Mouse (Mus musculus): ENCODE data around the gene Kansl2. TPM values are rescaled to one million over a fixed set of nuclear protein-coding genes. Genes with fewer than 3 reads are reported as not detected.

Gene Kansl2
- 10 to 100 TPM; 58.1 to 62.6 TPM for total RNA-seq (2021)

DNA sequence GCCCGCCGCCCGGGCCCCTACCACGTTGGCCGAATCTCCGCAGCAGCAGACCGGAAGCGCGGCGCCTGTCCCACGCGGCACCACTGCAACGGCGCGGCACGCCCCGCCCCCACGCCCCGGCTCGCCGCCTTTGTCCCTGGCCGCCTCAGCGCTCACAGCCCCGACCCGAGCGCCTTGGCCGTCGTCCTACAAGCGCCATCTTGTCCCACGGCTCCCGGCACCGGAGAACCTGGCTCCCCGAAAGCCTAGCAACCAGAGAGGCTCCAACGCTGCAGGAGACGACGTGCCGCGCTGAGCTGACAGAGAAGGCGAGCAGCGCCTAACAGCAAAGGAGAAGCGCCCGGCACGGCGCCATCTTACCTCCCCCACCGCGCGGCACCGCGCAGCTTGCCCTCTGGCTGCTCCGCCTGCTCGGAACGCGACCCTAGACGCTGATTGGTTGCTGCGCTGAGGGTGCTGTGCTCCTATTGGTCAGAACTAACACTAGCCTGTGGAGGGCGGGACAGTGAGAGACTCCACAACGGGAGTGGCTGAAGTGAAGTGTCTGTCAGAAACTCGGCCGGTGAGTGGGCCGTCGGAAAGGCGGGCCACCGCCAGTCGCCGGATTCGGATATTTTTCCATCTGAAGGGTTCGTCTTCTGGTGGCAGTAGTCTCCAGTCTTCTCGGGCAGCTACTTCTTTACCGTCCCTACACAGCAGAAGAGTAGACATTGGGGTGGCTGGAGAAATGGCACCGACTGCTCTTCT, at the start of gene Kansl2:
Kansl2 (minus strand) TSS at position 384 of the 747 bp plus-strand sequence.
- intact Hi-C loops (cut with DNase I) = loop anchor here (5.0 kb wide), 1 partner anchor 33 kb away; no protein-coding TSS in a partner anchor
- peak; percentile 99 for DNase-seq (ENCODE audit: low spot score in 2 of 2)

DNA sequence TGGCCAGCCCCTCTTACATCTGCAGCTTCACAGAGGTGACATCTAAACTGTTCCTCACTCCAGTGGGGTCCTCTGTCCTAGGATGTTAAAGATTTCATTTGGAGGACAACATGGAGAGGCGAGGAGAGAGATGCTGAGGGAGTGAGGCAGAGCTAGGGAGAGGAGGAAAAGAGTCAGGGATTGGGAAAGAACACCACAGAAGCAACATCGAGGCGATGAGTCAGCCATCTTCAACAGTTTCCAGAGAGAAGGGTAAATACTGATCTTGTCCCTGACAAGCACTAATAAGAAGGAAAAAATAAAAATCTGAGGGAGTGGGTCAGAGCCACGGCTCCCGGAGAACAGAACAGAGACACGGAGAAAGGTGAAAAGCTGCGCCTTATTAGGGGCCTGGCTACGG, 48.9 kb upstream of the Kansl2 start:
- intact Hi-C loops (cut with DNase I) = no loop called here

DNA sequence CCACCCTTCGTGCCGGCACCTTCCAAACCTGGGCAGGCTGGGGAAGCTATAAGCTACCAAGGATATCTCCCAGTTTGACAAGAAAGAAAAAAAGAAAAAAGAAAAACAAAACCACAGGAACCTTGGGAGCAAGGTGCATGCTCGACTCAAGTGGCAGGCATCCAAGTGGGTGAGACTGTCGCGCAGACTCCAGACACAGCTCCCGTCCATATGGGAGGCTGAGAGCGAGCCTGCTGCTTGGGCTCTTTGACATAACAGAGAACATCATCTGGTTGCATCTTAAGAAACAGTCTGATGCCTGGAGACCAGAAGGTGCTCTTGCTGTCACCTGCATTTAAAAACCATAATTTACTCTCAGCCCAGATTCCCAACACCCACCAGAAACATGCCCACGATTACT, 48.3 kb upstream of the Kansl2 start:
- intact Hi-C loops (cut with DNase I) = no loop called here
- DNase-seq (ENCODE audit: low spot score in 2 of 2) = peak in 1 of 2 experiments; percentile 34

More for the DNA sequence above, 48.9 kb upstream of the Kansl2 start:
- DNase-seq (ENCODE audit: low spot score in 2 of 2) = no peak

GRCm38 (mm10) chr15:98579795-98580464, 45.9 kb upstream of the Kansl2 start:
- intact Hi-C loops (cut with DNase I) = loop anchor here (1.0 to 10.0 kb wide), 3 partner anchors 37 to 215 kb away; no protein-coding TSS in a partner anchor
- peak; percentile 83 to 85 for DNase-seq (ENCODE audit: low spot score in 2 of 2)

DNA sequence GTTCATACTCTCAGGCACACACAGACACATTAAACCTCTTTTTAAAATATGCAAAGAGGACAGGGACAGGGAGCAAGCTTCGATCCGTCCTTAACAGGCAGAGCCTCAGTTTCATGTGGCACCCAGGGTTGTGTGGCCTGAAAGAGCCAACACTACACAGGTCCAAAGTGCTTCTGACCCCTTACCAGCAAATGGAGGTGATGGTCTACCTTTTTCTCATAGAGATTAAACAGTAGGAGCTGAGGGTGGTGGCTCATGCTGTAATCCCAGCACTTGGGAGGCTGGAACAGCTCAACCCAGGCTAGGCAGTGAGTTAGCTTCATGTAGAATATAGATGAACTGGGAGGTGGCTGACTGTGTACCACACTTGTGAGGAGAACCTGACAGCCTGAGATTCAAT, 45.2 kb upstream of the Kansl2 start:
- intact Hi-C loops (cut with DNase I) = loop anchor here (5.0 to 10.0 kb wide), 2 partner anchors 133 to 215 kb away; no protein-coding TSS in a partner anchor
- DNase-seq (ENCODE audit: low spot score in 2 of 2) = no peak

- DNase-seq (ENCODE audit: low spot score in 2 of 2) = no peak
- intact Hi-C loops (cut with DNase I) = loop anchor here (10.0 kb wide), 1 partner anchor 222 kb away; no protein-coding TSS in a partner anchor
Observed at GRCm38 (mm10) chr15:98573293-98573692, 39.2 kb upstream of the Kansl2 start.

- no peak for DNase-seq (ENCODE audit: low spot score in 2 of 2)
- intact Hi-C loops (cut with DNase I) = loop anchor here (10.0 kb wide), 1 partner anchor 224 kb away; no protein-coding TSS in a partner anchor
Observed at GRCm38 (mm10) chr15:98570873-98571538, 36.9 kb upstream of the Kansl2 start, which contains the start of the genes Ccnt1 and 4930415O20Rik. Gene Ccnt1, minus strand, starts transcription at chr15:98570923. Gene 4930415O20Rik, plus strand, starts transcription at chr15:98571004.

DNA sequence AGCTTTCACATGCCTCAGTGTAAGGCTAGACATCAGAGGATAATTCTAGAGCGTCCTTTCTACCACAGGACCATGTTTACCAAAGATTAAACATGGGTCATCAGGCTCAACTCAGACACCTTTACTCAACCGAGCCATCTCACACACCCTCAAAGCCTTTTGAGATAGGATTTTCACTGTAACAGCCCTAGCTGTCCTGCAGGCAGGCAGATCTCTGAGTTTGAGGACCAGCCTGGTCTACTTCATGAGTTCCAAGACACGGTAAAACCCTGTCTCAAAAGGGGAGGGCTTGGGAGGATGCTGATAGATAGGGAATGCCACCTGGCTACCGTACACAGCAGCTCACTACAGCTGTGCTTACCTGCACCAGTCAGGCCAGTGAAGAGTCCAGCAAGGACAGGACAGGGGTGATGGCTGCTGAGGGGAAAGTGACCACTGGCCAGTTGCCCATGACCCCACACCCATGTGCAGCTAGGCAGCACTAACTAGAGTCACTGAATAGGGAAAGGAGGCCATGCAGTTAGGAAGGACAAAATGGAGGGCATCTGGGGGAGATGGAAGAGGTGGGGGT, 35.8 kb upstream of the Kansl2 start:
- DNase-seq (ENCODE audit: low spot score in 2 of 2) = no peak
- intact Hi-C loops (cut with DNase I) = loop anchor here (5.0 to 10.0 kb wide), 2 partner anchors 38 to 225 kb away; partner anchors contain the start of gene Kansl2

DNA sequence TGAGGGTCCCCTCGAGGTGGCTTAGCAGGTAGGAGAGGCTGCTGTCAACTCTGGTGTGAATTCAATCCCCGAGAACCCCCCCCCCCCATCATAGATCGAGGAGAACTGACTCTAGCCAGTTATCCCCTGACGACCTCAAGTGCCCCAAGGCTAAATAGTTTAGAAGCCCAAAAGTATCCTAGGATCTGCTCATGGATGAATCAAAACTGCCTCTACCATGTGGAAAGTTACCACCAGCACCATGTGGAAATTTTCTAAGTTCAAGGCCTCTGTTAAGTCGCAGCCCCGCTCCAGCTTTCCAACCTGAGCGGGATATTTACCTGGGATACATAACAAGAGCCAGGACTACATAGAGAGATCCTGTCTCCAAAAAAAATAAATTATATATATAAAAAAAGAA, 35.2 kb upstream of the Kansl2 start:
- intact Hi-C loops (cut with DNase I) = loop anchor here (5.0 kb wide), 1 partner anchor 37 kb away; the partner anchor contains the start of gene Kansl2
- DNase-seq (ENCODE audit: low spot score in 2 of 2) = no peak

DNA sequence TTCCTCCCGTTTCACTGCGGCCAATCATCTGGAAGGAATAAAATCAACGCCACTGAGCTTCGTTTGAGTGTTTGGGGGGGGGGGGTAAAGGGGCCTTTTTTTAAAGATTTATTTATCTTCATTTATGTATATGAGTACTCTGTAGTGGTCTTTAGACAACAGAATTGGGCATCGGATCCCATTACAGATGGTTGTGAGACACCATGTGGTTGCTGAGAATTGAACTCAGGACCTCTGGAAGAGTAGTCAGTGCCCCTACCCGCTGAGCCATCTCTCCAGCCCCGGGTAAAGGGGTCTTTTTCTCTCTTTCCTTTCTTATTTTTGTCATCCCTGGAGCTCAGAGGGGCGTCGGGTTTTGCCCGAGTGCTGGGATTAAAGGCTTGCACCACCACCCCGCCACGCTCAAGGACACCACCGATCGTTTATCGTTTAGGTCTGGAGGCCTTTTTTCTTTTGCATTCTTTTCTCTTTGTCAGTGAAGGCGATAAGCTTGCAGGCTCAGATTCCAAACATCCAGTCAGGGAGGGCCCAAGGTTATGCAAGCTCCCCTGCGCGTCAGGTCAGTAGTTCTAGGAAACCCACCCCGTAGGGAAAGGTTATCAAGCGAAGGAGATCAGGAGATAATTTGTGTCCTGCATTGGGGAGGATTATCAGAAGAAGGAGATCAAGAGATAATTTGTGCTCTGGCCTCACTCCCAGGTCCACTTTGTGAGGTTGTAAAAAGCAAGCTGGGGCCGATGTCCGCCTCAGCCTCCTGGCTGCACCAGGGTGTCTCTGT, 34.4 kb upstream of the Kansl2 start:
- intact Hi-C loops (cut with DNase I) = loop anchor here (5.0 kb wide), 1 partner anchor 36 kb away; the partner anchor contains the start of gene Kansl2
- no peak for DNase-seq (ENCODE audit: low spot score in 2 of 2)

DNA sequence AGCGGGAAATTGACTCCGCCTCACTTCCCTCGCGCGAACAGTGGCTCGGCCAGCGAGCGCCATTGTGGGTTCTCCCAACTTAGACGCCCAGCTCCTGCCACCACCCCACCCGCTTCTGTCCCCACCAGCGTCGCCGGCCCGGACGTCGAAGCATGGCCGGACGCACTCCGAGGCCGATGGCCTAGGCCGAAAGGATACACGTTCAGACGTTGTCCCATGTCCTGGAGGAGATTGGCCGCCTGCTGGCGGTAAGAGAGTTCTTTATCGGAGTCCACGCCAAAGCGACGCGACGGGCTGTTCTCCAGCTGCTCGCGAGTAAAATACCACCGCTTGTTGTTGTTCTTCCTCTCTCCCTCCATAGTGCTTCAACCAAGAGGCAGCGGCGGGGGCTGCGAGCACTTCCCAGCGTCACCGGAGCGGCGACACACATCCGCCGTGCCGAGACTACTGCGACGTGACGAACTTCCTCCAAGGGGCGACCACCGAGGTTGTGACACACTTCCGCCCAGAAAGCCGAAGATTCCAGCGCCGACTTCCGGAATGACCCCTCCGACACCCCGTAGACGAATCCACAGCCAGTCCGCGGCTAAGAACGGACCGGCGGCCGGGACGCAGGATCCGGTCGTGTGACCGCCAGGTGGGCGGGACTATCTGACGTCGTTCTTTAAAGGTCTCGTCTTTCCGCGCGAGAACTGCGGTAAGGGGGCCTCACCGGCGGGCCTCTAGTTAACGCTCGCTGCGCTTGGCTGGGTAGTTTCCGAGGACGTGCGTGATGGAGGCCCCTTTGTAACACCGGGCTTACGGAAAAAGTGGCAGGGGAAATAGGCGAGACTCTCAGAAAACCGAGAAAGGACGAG, 33.4 kb upstream of the Kansl2 start:
- intact Hi-C loops (cut with DNase I) = loop anchor here (5.0 kb wide), 1 partner anchor 35 kb away; the partner anchor contains the start of gene Kansl2
- peak; percentile 100 for DNase-seq (ENCODE audit: low spot score in 2 of 2)

DNA sequence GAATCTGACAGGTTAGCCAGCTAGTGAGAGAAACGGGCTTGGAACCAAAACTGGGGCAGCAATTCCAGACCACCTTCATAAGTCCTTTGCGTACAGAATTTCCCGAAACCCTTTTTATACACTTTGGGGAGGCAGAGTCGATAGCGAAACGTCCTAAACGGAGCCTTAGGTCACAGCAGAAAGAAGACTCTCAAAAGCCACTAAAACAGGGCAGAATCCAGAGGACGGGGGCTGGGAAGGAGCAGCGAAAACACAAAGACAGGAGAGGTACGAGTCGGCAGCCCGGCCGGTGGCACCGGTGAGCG, 32.9 kb upstream of the Kansl2 start:
- intact Hi-C loops (cut with DNase I) = loop anchor here (5.0 kb wide), 1 partner anchor 35 kb away; the partner anchor contains the start of gene Kansl2
- no peak for DNase-seq (ENCODE audit: low spot score in 2 of 2)

GRCm38 (mm10) chr15:98557186-98557585, 23.1 kb upstream of the Kansl2 start:
- no peak for DNase-seq (ENCODE audit: low spot score in 2 of 2)
- intact Hi-C loops (cut with DNase I) = no loop called here

GRCm38 (mm10) chr15:98555881-98556280, 21.8 kb upstream of the Kansl2 start:
- intact Hi-C loops (cut with DNase I) = no loop called here
- DNase-seq (ENCODE audit: low spot score in 2 of 2) = no peak

DNA sequence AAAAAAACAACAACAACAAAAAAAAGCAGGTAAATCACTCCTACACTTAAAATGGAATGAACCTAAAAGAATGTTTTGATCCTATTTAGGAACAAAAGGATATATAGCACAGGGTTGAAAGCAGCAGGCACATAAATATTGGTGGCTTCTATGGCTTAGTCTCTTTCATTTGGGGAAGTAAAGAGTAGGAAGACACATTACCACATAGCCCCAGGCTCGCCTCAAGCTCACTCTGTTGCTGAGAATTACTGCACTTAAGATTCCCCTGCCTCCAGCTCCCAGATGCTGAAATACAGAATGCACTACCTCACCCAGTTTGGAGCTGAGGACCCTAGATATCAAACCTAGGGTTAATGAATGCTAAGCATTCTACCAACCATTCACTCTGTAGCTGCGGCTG, 18.7 kb upstream of the Kansl2 start:
- intact Hi-C loops (cut with DNase I) = no loop called here
- no peak for DNase-seq (ENCODE audit: low spot score in 2 of 2)

DNA sequence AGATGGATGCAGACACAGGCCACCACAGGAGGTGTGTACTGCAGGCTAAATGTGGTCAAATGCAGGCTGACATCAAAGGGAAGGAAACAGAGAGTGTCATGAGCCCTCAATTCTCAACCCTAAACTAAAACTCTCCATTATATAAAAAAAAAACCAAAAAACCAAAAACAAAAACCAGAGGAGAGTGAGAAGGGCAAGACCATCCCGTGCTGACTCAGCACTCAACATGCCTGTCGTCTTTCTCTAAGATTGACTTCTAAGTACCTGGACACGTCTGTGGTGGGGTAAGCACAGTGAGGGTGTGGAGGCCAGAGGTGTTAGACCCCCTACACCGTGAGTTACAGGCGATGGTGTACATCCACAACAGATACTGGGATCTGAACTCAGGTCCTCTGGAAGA, 12.8 kb upstream of the Kansl2 start:
- DNase-seq (ENCODE audit: low spot score in 2 of 2) = no peak

DNA sequence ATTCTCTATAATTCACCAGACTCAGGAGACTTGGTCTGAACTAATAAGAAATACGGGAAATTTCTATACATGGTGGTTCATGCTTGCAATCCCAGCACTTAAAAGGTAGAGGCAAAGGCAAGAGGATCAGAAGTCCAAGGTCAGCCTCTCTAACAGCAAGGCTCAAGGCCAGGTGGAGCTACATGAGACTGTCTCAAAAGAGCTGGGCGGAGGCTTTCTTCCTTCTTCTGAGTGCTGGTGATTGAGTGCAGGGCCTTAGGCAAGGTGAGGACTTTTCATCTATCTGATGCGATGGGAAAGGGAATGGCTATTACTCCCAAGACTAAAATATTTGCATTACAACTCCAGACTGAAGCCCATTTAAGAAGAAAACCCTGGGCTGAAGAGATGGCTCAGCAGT, 11.1 kb upstream of the Kansl2 start:
- no peak for DNase-seq (ENCODE audit: low spot score in 2 of 2)
- intact Hi-C loops (cut with DNase I) = no loop called here

More for the DNA sequence above, 12.8 kb upstream of the Kansl2 start:
- intact Hi-C loops (cut with DNase I) = no loop called here

DNA sequence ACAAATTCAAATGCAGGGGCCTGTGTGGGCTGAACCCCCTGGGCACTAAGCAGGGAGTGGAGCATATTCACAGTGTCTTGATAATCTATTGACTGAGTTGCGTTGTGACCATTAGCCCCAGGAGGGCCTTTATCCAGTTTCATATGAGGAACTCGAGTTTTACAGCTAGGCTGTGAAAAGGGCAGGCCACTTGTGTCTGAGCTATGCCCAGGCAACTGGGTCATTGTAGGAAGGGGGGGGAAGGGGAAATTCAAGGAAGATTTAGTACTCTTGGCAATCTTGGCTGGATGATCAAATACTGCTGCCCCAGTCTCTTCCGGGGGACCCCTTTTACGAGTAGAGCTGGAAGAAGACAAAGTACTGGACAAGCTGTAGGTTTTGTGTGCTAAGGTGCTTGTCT, 9.3 kb upstream of the Kansl2 start:
- no peak for DNase-seq (ENCODE audit: low spot score in 2 of 2)
- intact Hi-C loops (cut with DNase I) = no loop called here
